Mouse (Mus musculus) urinary bladder, postnatal 4 days (tissue): ENCODE measurements around the gene Csnk1d.

ENCODE experiments used
- DNase-seq, 2 experiments: peaks; one replicate each; pipeline ENCODE4 v3.0.0; 2021 to 2022; ENCODE audit warnings: low spot score in 2 of 2

Csnk1d gene

DNA sequence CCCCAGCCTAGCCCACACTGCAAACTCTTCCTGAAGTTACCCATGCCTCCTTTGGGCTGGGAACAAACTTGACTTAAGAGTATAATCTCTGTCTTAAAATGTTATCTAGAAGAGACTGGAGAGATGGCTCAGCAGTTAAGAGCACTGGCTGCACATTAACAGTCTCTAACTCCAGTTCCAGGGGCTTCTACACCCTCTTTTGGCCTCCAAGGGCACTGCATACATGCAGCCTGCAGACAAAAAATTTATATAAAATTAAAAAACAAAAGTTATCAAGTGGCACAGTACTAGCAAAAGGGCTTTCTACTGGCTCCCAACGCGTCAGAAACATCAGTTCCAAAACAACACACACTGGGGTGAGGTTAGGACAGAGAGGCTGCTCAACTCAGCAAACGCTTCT, 3.5 kb downstream of the Csnk1d start:
- no peak for DNase-seq

DNA sequence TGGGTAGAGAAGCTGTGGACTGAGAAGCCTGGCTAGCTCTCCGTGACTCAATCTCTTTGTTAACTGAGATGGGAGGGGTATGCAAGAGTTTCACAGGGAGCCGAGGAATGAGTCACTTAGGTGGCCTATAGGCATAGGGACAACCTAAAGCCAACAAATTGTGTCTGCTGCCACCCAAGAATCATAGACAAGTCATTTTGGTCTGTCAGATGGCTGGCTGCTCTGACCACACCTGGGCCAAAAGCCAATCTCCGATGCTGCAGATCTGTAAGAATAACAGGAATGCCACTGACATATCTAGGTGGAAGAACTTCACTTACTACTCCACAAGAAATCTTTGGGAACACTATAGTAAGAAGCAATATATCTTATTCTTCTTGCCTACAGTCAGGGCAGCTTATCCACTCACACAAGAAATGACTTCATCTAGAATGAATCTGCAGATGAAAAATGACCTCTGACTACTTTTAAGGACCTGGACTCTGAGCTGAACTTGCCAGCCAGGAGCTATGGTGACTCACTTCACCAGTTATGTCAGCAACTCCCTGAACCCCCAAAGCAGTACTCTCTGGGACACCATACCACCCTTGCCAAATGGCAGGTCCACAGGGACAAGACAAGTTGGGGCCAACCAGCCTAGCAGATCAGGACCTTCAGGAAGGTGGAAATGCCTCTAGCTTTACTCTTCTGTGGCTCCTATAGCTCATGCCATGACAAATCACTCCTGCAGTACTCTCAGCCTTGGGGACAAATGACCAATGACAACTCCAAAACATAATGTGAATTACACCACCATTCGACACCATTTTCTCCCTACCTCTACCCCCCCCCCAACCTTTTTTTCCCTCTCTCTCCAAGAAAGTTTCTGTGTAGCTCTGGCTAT, 6.4 kb downstream of the Csnk1d start:
- no peak for DNase-seq

DNA sequence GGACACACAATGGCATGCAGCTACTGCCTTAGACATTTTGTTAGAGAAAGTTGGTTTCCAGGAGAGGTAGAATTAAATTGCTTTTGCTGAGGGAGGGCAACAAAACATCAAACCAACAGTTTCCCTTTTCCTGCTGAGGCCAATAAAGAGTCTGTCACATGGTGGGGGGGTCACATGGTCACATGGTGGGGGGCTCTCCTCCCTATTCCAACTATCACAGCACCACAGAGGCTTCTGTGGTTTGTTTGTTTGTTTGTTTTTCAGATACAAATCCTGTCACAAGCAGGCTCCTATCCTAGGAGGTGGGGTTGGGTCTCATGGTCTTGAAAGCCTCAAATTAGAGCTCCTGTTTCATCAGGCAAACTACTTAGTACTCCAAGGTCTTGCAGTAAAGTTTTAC, 8.7 kb downstream of the Csnk1d start:
- no peak for DNase-seq

DNA sequence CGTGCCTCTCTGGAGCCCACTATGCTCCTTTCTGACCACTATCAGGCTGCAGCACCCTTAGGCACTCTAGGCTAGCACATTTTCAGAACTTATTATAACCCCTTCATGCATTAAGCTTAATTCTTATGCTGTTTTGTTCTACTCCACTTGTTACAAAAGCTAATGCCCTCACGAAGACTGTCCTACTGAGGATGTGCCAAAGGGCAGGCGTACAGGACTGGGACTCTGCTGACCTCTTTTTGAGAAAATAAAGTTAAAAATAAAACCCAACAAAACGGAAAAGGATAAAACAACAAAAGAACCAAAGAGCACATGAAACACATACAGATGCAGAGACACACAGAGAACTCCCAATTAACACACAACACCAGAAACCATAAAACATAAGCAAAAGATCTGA, 9.5 kb downstream of the Csnk1d start:
- no peak for DNase-seq

DNA sequence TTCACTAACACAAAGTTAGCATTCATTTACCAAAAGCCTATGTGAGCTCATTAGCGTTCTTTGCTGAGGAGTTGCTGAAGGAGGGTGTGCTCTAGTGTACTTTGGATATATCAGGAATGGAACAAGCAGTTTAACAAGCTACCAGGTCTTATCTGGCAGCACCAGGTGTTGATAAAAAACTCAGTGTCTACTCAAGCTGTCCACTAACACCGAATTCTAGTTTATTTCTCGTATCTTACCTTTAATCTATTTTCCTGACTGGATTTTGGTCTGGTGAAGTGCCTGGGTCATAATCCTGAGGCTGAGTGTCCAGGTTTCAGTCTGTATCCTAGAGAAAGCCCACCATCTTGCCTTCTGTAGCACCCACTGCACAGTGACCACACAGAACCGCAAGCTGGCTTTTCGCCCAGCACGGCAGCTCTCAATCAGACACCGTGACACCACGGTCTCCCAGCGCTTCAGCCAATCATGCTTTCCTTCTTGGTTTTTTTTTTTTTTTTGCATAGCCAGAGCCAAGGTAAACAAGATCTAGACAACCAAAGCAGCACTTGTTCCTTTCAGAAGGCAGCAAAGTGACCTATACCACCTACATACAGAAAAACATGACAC, 10.6 kb downstream of the Csnk1d start:
- DNase-seq, result no peak

DNA sequence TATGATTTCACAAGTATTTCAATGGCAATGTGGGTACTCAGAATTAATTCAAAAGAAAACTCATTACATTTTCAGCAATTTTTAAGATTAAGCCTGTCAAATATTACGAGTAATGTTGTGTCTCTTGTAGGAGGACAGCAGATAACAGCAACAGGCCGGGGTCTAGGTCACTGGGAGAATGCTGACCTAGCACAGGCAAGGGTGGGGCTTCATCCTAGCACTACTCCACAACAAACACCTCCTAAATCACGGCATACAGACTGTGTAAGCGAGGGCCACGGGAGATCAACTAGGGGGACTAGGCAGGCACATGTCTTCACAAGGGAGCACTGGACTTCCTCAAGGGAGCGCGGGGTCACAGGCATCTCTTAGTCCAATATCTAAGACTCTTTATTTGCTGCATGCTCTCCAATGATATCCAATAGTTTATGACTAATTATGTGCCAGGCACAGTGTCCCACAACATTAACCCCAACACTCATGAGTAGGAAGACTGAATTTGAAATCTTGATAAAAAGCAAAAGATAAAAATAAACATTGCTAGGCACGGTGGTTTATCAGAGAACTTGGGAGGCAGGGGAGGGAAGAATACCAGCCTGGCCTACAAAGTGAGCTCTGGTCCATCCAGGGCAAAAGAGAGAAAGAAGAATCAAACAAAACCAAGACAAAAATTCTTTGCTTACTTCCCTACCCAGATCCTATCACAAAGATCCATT, 11.3 kb downstream of the Csnk1d start:
- DNase-seq, result no peak

DNA sequence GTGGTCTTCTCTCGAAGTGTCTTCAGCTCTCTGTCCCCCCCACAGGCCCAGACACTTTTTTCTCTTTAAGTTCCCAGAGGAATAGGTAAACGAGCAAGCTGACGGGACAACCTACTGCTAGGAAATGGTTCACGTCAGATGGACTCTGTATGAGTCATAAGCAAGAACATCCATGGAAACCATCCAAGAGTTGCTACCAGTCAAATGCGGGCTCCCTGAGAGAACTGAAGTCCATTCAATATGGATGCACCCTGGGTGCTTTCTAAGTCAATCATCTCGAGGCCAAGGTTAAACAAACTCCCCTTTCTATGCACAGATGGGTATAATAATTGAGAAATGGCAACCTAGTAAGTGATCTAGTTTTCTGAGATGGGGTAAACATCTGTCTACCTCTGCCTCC, 17.8 kb downstream of the Csnk1d start:
- DNase-seq, result no peak

DNA sequence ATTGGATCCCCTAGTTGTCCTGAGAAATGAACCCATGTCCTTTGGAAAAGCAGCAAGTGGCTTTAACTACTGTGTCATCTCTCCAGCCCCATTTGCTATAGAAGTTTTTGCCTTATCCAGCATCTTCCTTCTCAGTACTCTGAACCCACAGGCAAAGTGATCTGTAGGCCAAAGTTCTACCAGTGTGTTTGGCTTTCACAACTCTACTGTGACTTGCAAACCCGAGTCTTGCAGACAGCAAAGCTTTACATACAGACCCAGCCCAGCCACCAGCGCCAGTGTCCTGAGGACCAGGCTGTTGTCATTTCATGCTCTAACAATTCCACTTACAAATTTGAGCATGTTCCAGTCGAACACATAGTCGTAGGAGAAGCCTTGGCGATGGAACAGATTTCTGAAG, 19.9 kb downstream of the Csnk1d start:
- DNase-seq, result no peak

DNA sequence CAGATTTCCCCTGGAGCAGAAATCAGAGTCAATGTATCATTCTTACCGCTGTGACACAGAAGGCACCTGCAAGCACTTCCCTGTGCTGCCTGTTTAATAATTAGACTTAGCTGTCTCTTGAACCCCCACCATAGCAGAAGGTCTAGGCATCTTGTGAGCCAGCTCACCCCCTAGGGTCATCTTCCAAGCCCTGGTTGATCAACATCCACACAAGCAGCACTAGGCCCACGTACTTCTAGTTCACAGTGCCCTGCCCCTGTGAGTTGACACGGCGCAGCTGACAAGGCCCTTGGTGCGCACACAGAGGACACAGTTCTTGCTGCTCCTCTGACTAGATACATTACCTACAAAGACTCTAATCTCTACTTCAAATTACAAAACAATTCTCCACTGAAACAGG, 21.4 kb downstream of the Csnk1d start:
- DNase-seq, result no peak

DNA sequence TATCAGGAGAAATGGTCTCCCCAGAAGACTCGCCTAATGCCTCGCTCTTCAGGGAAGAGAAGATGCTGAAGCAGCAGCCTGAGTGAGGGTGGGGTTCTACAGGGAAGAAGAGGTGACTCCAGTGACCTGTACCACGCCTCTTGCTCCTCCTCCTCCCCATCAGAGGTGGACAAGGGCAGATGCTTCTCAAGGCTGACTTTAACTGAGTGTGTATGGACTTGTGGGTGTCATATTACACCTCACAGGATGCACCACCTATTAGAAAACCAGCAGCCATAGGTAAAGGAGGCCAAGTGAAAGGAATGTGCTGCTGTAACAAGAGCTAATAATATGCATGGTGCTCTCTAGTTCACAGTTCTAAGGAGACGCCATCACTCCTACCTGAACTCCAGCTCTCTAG, 25.5 kb downstream of the Csnk1d start:
- no peak for DNase-seq

DNA sequence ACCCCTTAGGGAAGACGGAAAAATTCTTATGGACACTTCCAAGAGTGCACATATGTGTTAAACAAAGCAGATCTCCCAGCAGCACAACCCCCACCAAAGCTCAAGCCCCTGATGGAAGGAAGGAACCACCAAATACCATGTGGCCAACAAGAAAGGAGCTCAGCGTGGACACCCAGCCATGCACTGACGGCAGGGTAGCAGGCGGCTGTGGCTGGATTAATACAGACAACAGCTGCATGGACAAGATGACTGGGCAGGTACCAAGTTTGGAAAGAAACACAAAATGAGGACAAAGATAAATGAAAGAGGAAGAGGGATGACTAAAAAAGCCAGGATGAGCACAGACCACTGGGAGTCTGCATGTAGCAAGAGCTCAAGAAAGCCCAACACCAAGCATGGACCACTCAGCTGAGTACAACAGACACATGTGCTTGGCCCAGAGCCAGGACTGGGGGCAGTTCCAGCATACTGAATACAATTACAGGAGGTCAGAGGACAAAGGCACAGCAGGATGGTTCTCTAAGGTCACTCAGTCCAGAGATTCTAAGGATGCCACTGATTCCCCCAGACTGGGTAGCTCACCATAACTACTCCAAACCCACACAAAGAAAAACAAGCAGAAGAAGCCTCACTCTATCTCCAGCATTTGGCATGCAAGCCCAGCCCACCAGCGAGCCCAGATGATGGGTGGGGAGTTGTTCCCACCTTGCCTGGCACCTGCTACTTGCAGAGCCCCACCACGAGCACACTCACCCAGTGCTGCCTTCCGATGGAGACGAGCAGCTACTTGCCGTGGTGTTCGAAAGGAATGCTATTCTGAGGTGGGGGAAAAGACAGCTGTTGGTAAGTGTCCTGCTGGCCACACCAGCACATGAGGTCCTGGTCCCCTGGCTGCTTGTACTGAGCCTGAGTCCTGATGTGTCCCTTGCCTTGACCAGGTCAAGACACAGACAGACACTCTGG, 26.7 kb downstream of the Csnk1d start:
- no peak for DNase-seq

DNA sequence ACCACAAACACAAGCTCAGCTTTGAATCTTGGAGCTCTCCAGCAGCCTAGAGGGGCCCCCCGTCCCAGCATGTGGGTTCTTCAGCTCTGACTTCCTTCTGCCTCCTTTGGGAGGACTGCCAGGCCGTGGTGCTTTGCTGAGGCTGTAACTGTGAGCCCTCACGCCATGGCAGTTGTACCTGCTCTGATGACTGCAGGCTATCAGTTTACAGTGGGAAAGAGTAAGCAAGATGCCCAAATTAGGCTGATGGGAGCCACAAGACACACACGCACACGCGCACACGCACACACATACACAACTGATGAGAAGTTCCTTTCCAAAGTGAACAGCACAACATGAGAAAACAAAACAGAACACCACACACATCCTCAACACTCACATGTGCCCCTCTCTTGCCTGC, 28.2 kb downstream of the Csnk1d start:
- DNase-seq, result no peak

DNA sequence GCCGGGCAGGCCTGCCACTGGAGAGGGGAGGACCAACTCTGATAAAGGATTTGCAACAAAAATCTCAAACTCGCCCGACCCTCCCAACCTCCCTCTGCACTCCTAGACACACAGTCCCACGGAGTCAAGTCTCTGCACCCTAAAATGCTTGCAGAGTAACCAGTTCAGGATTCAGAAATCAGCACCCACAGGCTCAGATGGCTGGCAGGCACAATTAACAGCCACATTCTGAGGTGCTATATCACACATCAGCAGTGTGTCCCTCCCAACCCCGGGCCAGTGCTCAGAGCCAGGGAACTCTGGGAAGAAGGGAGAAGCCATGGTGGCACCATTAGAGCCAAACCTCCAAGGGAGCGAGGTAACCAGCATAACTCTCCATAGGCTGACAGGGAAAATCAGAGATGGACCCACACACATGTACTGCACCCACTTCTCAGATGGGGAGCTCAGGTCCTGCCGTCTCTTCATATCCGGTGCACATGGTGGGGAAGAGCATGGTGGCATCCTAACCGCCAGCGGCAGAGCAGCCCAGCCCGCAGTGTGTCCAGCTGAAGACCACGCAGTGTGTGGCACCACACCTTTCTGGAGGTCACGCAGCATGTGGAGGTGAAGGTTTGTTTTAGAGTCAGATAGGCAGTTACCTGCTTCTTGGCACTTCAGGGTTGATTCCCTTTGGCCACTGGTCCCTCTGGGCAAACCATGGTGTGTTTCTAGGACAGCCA, 28.9 kb downstream of the Csnk1d start:
- no peak for DNase-seq

DNA sequence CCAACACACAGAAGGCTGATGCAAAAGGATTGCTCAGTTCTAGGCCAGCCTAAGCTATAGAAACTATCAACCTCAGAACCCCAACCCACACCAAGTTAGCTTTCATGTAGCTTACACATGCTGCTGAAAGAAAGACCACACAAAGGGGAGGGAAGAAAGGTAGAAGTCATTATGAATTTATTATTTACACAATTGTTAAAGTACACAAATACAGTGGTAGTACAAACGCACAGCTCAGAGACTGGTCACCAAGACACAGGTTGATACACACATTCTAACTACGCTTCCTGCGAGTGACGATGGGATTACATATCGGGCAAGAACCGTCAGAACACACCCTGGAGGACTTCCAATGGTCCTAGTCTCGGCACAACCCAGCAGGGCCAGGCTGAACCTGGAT, 29.5 kb downstream of the Csnk1d start:
- DNase-seq, result no peak

DNA sequence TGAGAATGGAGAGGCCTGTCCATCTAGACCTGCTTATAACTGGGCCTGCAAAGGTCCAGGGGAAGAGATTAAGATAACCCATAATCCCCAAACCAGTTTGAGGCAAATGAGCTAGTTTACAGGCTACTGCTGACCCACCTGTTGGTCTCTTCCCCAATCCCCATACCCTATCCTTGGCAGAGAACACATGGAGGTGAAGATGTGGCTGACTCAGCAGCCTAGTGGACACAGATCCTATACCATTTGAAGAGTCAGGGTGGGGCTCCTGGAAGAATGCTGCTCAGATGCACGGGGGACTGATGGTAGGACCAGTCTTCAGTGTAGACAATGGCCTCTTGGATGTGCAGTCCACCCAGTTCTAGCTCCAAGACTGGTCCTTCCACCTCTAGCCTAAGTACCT, 30.9 kb downstream of the Csnk1d start:
- no peak for DNase-seq

DNA sequence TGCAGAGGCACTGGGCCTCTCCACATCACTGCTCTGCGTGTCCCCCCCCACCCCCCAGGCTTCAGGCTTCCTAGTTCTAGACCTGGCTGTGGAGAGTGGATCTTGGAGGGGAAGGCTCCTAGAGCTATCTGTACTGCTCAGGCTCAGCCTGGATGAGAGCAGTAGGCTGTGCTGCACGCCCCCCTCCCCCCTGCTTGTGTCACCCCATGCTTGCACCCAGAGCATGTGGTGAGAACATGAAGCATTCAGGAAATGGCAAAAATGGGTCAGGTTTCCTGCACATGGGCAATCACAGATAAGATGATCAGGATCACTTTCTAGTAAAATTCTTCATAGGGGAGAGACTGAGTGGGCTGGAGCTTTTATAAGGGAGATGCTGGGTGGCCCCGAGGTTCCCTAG, 31.6 kb downstream of the Csnk1d start:
- DNase-seq, result no peak

DNA sequence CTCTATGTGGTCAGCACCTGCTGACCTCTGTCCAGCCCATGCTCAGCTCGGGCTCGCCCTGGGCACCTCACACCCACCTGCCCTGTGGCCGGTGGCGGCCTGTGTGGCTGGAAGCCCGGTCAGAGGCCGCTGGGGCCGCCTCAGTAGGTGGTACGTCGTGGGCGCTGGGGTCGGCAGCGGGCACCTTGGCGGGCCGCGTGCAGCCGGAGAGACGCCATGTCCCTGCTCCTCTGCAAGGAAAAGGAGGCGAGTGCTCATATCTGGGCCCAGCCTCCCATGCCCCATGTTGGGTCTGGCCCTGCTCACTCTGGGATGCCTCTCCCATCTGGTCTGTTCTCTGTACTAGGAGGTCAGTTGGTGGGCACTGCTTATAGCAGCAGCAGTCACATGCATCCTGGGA, 32.1 kb downstream of the Csnk1d start:
- DNase-seq, result no peak

DNA sequence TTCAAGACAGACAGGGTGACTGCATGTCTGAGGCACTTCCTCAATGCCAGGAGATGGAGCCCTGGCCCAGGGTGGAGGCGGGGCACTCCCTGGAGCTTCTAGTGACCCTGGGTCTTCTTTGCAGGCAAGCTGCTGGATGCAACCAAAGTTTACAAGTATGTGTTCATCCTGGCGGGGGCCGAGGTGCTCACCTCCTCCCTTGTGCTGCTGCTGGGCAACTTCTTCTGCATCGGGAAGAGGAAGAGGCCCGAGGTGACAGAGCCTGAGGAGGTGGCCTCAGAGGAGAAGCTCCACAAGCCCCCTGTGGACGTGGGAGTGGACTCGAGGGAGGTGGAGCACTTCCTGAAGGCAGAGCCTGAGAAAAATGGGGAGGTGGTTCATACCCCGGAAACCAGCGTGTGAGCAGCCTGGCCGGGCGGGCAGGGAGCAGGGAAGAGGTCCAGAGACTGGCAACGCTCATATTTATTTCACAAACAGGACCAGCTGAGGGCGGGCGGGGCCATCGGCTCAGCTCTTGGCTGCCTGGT, 33.3 kb downstream of the Csnk1d start:
- DNase-seq, result no peak

DNA sequence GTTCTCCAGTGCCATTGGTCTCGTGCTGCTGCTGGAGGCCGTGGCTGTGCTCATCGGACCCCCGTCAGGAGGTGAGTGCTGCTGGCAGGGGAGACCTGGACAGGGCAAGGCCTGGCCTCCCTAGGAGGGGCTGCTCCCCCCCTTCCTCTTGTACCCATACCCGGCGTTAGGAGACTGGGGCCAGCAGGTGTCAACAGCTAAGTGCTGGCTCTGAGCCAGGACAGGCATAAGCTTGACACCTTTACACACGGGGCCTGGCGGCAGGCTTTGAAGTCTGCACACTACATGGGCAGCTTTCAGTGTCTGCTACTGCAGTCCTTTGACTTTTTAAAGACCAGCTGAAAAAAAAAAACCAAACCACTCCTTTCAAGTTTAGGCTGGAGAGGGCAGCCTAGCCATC, 34.1 kb downstream of the Csnk1d start:
- DNase-seq, result no peak

DNA sequence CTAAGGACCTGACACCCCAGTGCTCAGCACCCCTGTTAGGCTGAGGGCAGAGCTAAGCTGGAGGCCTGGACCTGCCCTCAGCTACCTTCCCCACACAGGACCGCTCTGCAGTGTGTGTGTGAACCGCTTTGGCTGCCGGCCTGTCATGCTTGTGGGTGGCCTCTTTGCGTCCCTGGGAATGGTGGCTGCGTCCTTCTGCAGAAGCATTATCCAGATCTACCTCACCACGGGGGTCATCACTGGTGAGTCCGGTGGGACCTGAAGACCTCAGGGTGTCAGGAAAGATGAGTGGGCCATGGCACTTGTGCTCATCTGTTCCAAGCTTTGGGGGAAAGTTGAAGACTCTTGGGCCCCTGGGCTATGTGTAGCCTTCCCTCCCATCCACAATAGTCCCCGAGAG, 35.4 kb downstream of the Csnk1d start:
- no peak for DNase-seq

DNA sequence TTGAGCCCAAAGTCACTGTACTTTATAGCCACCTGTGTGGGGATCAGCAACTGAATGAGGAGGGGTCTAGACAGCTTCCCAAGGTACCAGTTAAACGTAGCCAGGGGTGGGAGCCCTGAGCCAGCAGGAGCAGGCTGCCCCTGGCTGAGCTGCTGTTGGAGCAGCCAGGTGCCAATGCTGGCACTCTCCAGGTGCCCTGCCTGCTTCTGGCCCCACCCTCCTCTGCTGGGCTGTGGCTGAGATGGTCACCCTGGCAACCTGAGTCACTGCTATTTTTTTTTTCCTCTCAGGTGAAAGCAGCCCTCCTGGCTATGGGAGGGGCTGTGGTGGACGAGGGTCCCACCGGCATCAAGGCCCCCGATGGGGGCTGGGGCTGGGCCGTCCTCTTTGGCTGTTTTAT, 36.2 kb downstream of the Csnk1d start:
- DNase-seq, result no peak
